Mouse (Mus musculus): ENCODE results near the gene Parp8. TPM values are rescaled to one million over a fixed set of nuclear protein-coding genes. Genes with fewer than 3 reads are reported as not detected.
A peak's percentile ranks its signal among the peaks of the same experiment; 100 is the strongest.

Gene Parp8
- polyA plus RNA-seq (2016; fragmentation: Nextera tagmentation; extraction: Ambion mirVana): 8.6 and 9.5 TPM in 2 replicates

- WGBS: 1% methylated on average over 66 of the region's 67 CpGs
- H3K4me1 ChIP-seq: peaks cover 36% of the 10 kb centered on the region
- DNase-seq (ENCODE audit: extremely low spot score, low spot score): peak; percentile 67
- peaks cover 19% of the 10 kb centered on the region for H3K27me3 ChIP-seq (ENCODE audit: poor library complexity, severe bottlenecking)
- no peaks in the 10 kb centered on the region for H3K9me3 ChIP-seq
- H3K27ac ChIP-seq: peak within 1 kb of the TSS; percentile 97
- H3K4me3 ChIP-seq: peak within 1 kb of the TSS; percentile 77
- no peaks in the 10 kb centered on the region for H3K36me3 ChIP-seq (replicated peaks)
Measured at GRCm38 (mm10) chr13:117025226-117026067, at the start of gene Parp8. Gene Parp8 (minus strand): TSS chr13:117025537.

GRCm38 (mm10) chr13:117062628-117063315 lies 37.4 kb upstream of the Parp8 start:
- H3K27ac ChIP-seq: no peak overlapping the region
- no peak for DNase-seq (ENCODE audit: extremely low spot score, low spot score)
- no peaks in the 10 kb centered on the region for H3K4me1 ChIP-seq
- H3K4me3 ChIP-seq: no peak overlapping the region
- WGBS: 83% methylated on average over 17 of the region's 17 CpGs
- H3K27me3 ChIP-seq (ENCODE audit: poor library complexity, severe bottlenecking): no peaks in the 10 kb centered on the region
- H3K9me3 ChIP-seq: no peaks in the 10 kb centered on the region
- no peaks in the 10 kb centered on the region for H3K36me3 ChIP-seq (replicated peaks)

- Histone ChIP-seq H3K4me1 (no peaks in the 10 kb centered on the region), H3K4me3 (no peak overlapping the region), H3K27ac (no peak overlapping the region), H3K36me3 (replicated peaks) (no peaks in the 10 kb centered on the region), H3K9me3 (no peaks in the 10 kb centered on the region), H3K27me3 (ENCODE audit: poor library complexity, severe bottlenecking) (no peaks in the 10 kb centered on the region)
- DNase-seq (ENCODE audit: extremely low spot score, low spot score): no peak
- WGBS: 78% methylated on average over 2 of the region's 2 CpGs
Measured at GRCm38 (mm10) chr13:117056466-117056865, 31.1 kb upstream of the Parp8 start.

- Histone ChIP-seq H3K4me3 (no peak overlapping the region), H3K27ac (no peak overlapping the region), H3K27me3 (ENCODE audit: poor library complexity, severe bottlenecking) (no peaks in the 10 kb centered on the region), H3K36me3 (replicated peaks) (no peaks in the 10 kb centered on the region), H3K9me3 (no peaks in the 10 kb centered on the region), H3K4me1 (no peaks in the 10 kb centered on the region)
- WGBS: 90% methylated on average over 7 of the region's 7 CpGs
- no peak for DNase-seq (ENCODE audit: extremely low spot score, low spot score)
Measured at GRCm38 (mm10) chr13:117054811-117055496, 29.6 kb upstream of the Parp8 start.

- H3K27me3 ChIP-seq (ENCODE audit: poor library complexity, severe bottlenecking): no peaks in the 10 kb centered on the region
- no peaks in the 10 kb centered on the region for H3K9me3 ChIP-seq
- H3K4me1 ChIP-seq: no peaks in the 10 kb centered on the region
- DNase-seq (ENCODE audit: extremely low spot score, low spot score): no peak
- 88% methylated on average over 3 of the region's 3 CpGs for WGBS
- no peaks in the 10 kb centered on the region for H3K36me3 ChIP-seq (replicated peaks)
- no peak overlapping the region for H3K4me3 ChIP-seq
- no peak overlapping the region for H3K27ac ChIP-seq
Measured at GRCm38 (mm10) chr13:117052748-117053147, 27.4 kb upstream of the Parp8 start.

GRCm38 (mm10) chr13:117048541-117048971 lies 23.2 kb upstream of the Parp8 start:
- no peaks in the 10 kb centered on the region for H3K36me3 ChIP-seq (replicated peaks)
- DNase-seq (ENCODE audit: extremely low spot score, low spot score): no peak
- H3K4me1 ChIP-seq: no peaks in the 10 kb centered on the region
- H3K27ac ChIP-seq: no peak overlapping the region
- no peak overlapping the region for H3K4me3 ChIP-seq
- no peaks in the 10 kb centered on the region for H3K9me3 ChIP-seq
- no peaks in the 10 kb centered on the region for H3K27me3 ChIP-seq (ENCODE audit: poor library complexity, severe bottlenecking)
- 89% methylated on average over 5 of the region's 5 CpGs for WGBS

- no peak overlapping the region for H3K4me3 ChIP-seq
- H3K27ac ChIP-seq: no peak overlapping the region
- no peaks in the 10 kb centered on the region for H3K36me3 ChIP-seq (replicated peaks)
- no peak for DNase-seq (ENCODE audit: extremely low spot score, low spot score)
- no peaks in the 10 kb centered on the region for H3K27me3 ChIP-seq (ENCODE audit: poor library complexity, severe bottlenecking)
- no peaks in the 10 kb centered on the region for H3K9me3 ChIP-seq
- H3K4me1 ChIP-seq: no peaks in the 10 kb centered on the region
Measured at GRCm38 (mm10) chr13:117043567-117043966, 18.2 kb upstream of the Parp8 start.

- no peak for DNase-seq (ENCODE audit: extremely low spot score, low spot score)
- Histone ChIP-seq H3K27ac (no peak overlapping the region), H3K36me3 (replicated peaks) (no peaks in the 10 kb centered on the region), H3K4me3 (no peak overlapping the region), H3K4me1 (no peaks in the 10 kb centered on the region), H3K9me3 (no peaks in the 10 kb centered on the region), H3K27me3 (ENCODE audit: poor library complexity, severe bottlenecking) (no peaks in the 10 kb centered on the region)
Measured at GRCm38 (mm10) chr13:117041021-117041420, 15.7 kb upstream of the Parp8 start.

GRCm38 (mm10) chr13:117036277-117036676 lies 10.9 kb upstream of the Parp8 start:
- Histone ChIP-seq H3K9me3 (no peaks in the 10 kb centered on the region), H3K36me3 (replicated peaks) (no peaks in the 10 kb centered on the region), H3K27ac (no peak overlapping the region), H3K4me1 (no peaks in the 10 kb centered on the region), H3K27me3 (ENCODE audit: poor library complexity, severe bottlenecking) (no peaks in the 10 kb centered on the region), H3K4me3 (no peak overlapping the region)
- DNase-seq (ENCODE audit: extremely low spot score, low spot score): no peak
- WGBS: 71% methylated on average over 5 of the region's 5 CpGs

GRCm38 (mm10) chr13:117035121-117035520 lies 9.8 kb upstream of the Parp8 start:
- no peaks in the 10 kb centered on the region for H3K36me3 ChIP-seq (replicated peaks)
- no peak for DNase-seq (ENCODE audit: extremely low spot score, low spot score)
- H3K9me3 ChIP-seq: no peaks in the 10 kb centered on the region
- H3K4me1 ChIP-seq: no peaks in the 10 kb centered on the region
- 71% methylated on average over 2 of the region's 2 CpGs for WGBS
- no peak overlapping the region for H3K27ac ChIP-seq
- no peak overlapping the region for H3K4me3 ChIP-seq
- H3K27me3 ChIP-seq (ENCODE audit: poor library complexity, severe bottlenecking): no peaks in the 10 kb centered on the region

- no peak overlapping the region for H3K27ac ChIP-seq
- no peaks in the 10 kb centered on the region for H3K27me3 ChIP-seq (ENCODE audit: poor library complexity, severe bottlenecking)
- H3K36me3 ChIP-seq (replicated peaks): no peaks in the 10 kb centered on the region
- H3K4me1 ChIP-seq: no peaks in the 10 kb centered on the region
- no peaks in the 10 kb centered on the region for H3K9me3 ChIP-seq
- WGBS: 80% methylated on average over 1 of the region's 1 CpGs
- H3K4me3 ChIP-seq: no peak overlapping the region
- no peak for DNase-seq (ENCODE audit: extremely low spot score, low spot score)
Measured at GRCm38 (mm10) chr13:117034676-117035075, 9.3 kb upstream of the Parp8 start.

- WGBS: 86% methylated on average over 5 of the region's 5 CpGs
- Histone ChIP-seq H3K27me3 (ENCODE audit: poor library complexity, severe bottlenecking) (no peaks in the 10 kb centered on the region), H3K9me3 (no peaks in the 10 kb centered on the region), H3K36me3 (replicated peaks) (no peaks in the 10 kb centered on the region), H3K4me1 (no peaks in the 10 kb centered on the region), H3K27ac (no peak overlapping the region), H3K4me3 (no peak overlapping the region)
- no peak for DNase-seq (ENCODE audit: extremely low spot score, low spot score)
Measured at GRCm38 (mm10) chr13:117033676-117034308, 8.5 kb upstream of the Parp8 start.

Data from forebrain, embryonic 10.5 days (tissue).